Mouse (Mus musculus) G1E (cell line): Measurements from ENCODE around the gene Cybc1.

ENCODE experiments used
- CTCF ChIP-seq: IDR thresholded peaks from 2 replicates; pipeline ENCODE4 v1.5.1; 2012; ENCODE audit warnings: low read depth, low read length, inconsistent platforms, mixed read lengths
- GATA1 ChIP-seq: IDR thresholded peaks from 2 replicates; pipeline ENCODE4 v1.6.1; 2012; ENCODE audit warnings: borderline replicate concordance, low read length, inconsistent platforms, mixed read lengths

DNA sequence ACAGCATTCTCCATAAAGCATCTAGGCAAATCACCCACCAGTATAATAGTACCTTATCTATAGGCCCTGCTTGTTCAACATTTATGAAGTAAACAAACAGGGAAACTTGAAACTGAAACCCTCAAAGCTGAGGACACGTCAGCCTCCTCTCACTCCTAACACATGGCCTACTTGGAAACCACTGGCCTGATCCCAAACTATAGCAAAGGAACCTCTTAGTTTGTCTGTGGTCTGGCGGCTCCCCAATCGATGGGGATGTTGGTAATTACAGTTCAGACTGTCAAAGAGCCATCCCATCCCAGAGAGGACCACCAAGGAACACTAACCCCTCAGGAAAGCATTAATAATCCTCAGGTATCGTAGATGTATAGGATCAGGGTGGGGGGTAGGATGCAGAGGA lies 29.3 kb downstream of the Cybc1 start:
- TF ChIP-seq CTCF (no peak), GATA1 (no peak)
